Mouse (Mus musculus): Measurements from ENCODE around the gene Gm21887. TPM values are rescaled to one million over a fixed set of nuclear protein-coding genes. Genes with fewer than 3 reads are reported as not detected.
A peak's percentile ranks its signal among the peaks of the same experiment; 100 is the strongest.
"Not testable (repeated sequence)": the region's sequence is repeated elsewhere in the genome, so short reads cannot be mapped to it uniquely, and the experiment has no call there.

Gm21887 gene
- total RNA-seq, 2 experiments from 2014 or later: 96.1 to 185 TPM

DNA sequence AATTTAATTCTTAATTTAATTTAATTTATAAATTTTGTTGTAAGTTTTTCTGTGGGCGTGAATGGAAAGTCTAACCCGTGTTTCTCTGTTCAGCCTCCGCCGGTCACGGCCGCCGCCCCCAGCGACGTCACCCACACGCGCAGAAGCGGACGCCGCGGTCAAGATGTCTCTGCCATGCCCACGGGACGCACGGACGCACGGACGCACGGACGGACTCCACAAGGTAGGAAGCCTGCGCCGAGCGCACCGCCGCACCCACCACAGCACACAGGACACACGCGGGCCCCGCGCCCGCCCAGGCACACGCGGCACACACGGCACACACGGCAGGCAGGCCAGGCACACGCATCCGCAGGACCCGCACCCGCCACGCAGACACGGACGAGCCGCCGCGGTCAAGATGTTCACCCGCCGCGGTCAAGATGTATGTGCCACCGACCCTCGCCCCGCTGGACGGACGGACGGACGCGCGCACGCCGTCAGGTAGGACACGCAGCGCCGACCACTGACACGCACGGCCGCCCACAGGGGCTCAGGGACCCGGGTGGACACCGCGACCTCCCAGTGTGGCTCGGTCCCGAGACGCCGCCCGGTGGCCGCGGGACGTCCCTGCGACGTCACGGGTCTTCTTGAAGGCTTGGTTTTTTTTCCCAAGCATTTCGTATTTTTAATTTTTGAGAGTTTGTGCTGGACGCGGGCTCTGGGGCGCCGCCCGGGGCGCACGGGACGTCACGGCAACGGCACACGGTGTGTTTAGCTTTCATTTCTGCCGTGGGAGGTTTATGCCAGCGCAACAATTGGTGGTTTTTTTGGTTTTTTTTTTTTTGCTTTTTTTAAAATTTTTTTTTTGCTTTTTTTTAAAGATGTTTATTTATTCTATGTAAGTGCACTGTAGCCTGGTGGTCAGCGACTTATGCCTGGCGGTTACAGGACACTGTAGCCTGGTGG is 1.4 kb downstream of the Gm21887 start:
- peak in 1 of 2 experiments; percentile 95 for DNase-seq (ENCODE audit: low spot score in 2 of 2)

- peak in 1 of 2 experiments; percentile 35 for DNase-seq (ENCODE audit: low spot score in 2 of 2)
Measured at GRCm38 (mm10) chrX:170011529-170011879, 2.0 kb downstream of the Gm21887 start.

DNA sequence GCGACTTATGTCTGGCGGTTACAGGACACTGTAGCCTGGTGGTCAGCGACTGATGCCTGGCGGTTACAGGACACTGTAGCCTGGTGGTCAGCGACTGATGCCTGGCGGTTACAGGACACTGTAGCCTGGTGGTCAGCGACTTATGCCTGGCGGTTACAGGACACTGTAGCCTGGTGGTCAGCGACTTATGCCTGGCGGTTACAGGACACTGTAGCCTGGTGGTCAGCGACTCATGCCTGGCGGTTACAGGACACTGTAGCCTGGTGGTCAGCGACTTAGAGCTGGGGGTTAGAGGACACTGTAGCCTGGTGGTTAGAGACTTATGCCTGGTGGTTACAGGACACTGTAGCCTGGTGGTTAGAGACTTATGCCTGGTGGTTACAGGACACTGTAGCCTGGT is 4.0 kb downstream of the Gm21887 start:
- DNase-seq (ENCODE audit: low spot score in 2 of 2): not testable (repeated sequence)

DNA sequence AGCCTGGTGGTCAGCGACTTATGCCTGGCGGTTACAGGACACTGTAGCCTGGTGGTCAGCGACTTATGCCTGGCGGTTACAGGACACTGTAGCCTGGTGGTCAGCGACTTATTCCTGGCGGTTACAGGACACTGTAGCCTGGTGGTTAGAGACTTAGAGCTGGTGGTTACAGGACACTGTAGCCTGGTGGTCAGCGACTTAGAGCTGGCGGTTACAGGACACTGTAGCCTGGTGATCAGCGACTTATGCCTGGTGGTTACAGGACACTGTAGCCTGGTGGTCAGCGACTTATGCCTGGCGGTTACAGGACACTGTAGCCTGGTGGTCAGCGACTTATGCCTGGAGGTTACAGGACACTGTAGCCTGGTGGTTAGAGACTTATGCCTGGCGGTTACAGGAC is 4.6 kb downstream of the Gm21887 start:
- DNase-seq (ENCODE audit: low spot score in 2 of 2): not testable (repeated sequence)

- DNase-seq (ENCODE audit: low spot score in 2 of 2): not testable (repeated sequence)
Measured at GRCm38 (mm10) chrX:170015883-170016282, 6.4 kb downstream of the Gm21887 start.

DNA sequence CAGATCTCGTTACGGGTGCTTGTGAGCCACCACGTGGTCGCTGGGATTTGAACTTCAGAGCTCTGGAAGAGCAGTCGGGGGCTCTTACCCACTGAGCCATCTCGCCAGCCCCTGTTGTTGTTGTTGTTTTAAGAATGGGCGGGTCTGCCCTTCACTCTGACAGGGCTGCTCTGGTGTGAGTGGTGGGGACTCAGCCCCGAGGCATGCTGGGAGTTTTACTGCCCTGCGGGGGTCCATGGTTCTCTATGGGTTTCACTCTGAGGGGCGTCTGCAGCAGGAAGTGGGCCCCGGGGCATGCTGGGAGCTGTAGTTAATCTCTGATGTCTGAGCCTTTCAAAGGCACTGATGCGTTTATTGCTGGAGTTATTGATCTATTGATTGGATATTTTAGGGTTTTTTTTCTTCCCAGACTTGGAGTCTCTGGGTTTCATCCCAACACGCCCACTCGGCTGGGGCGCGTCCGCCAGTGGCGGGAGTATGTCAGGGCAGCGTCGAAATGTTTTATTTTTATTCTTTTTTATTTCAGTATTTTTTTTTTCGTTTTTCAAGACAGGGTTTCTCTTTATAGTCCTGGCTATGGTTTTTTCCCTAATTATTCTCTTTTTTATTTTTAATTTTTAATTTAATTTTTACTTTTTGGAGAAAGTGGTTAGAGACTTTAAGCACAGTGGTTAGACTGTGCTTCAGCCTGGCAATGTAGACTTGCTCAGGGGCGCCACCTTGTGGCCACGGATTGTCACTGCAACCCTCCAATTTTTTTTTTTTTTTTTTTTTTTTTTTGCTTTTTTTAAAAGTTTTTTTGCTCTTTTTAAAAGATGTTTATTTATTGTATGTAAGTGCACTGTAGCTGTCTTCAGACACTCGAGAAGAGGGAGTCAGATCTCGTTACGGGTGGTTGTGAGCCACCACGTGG is 8.1 kb downstream of the Gm21887 start:
- peak in 1 of 2 experiments; percentile 85 for DNase-seq (ENCODE audit: low spot score in 2 of 2)

DNA sequence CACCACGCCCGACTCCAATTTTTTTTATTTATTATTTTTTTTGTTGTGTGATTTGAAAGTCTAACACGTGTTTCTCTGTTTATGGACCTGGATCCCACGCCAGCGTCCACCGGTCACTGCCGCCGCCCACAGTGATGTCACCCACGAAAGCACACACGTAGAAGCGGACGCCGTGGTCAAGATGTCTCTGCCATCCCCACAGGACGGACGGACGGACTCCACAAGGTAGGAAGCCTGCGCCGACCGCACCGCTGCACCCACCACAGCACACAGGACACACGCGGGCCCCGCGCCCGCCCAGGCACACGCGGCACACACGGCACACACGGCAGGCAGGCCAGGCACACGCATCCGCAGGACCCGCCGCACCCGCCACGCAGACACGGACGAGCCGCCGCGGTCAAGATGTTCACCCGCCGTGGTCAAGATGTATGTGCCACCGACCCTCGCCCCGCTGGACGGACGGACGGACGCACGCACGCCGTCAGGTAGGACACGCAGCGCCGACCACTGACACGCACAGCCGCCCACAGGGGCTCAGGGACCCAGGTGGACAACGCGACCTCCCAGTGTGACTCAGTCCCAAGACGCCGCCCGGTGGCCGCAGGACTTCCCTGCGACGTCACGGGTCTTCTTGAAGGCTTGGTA is 9.2 kb downstream of the Gm21887 start:
- peak in 1 of 2 experiments; percentile 89 for DNase-seq (ENCODE audit: low spot score in 2 of 2)

- DNase-seq (ENCODE audit: low spot score in 2 of 2): not testable (repeated sequence)
Measured at GRCm38 (mm10) chrX:170019219-170019953, 9.9 kb downstream of the Gm21887 start.

- DNase-seq (ENCODE audit: low spot score in 2 of 2): peak; percentile 100
Measured at GRCm38 (mm10) chrX:170019954-170020689, 10.7 kb downstream of the Gm21887 start.

- peak in 1 of 2 experiments; percentile 99 for DNase-seq (ENCODE audit: low spot score in 2 of 2)
Measured at GRCm38 (mm10) chrX:170020690-170021050, 11.2 kb downstream of the Gm21887 start.

GRCm38 (mm10) chrX:170021205-170021604 is 11.7 kb downstream of the Gm21887 start:
- DNase-seq (ENCODE audit: low spot score in 2 of 2): peak in 1 of 2 experiments; percentile 84

GRCm38 (mm10) chrX:170021750-170022461 is 12.4 kb downstream of the Gm21887 start:
- peak; percentile 62 to 96 for DNase-seq (ENCODE audit: low spot score in 2 of 2)

Other genes with a start within 250 kb of the Gm21887 start
- not detected for gene 4933400A11Rik, start 230.0 kb upstream of the Gm21887 start, total RNA-seq (2021)